Mouse (Mus musculus) cerebral cortex, adult 2 months (tissue): ENCODE results near the gene Slain2.

Experiments used
- WGBS: fragments of 180-500 bp; shearing (Covaris S2); methylation state at CpG from one replicate; pipeline ENCODE4 v1.1.7; 2018; 5-methylcytosine and 5-hydroxymethylcytosine counted together

Gene Slain2

GRCm38 (mm10) chr5:72913648-72914557, at the start of gene Slain2:
Gene Slain2 (plus strand): TSS chr5:72914304.
- under 1% methylated on average over 82 of the region's 83 CpGs for WGBS

- WGBS: 84% methylated on average over 3 of the region's 3 CpGs
Measured at GRCm38 (mm10) chr5:72864654-72865178, 49.4 kb upstream of the Slain2 start.

GRCm38 (mm10) chr5:72866260-72866905, 47.7 kb upstream of the Slain2 start:
- 90% methylated on average over 6 of the region's 6 CpGs for WGBS

GRCm38 (mm10) chr5:72867036-72867672, 47.0 kb upstream of the Slain2 start:
- 50% methylated on average over 16 of the region's 16 CpGs for WGBS

- 4% methylated on average over 60 of the region's 60 CpGs for WGBS
Measured at GRCm38 (mm10) chr5:72868091-72868875, 45.8 kb upstream of the Slain2 start, which contains the start of gene Tec. Gene Tec (minus strand): TSS chr5:72868483.

GRCm38 (mm10) chr5:72869779-72870608, 44.1 kb upstream of the Slain2 start:
- WGBS: 94% methylated on average over 14 of the region's 14 CpGs

GRCm38 (mm10) chr5:72871114-72871513, 43.0 kb upstream of the Slain2 start:
- WGBS: 79% methylated on average over 4 of the region's 4 CpGs

GRCm38 (mm10) chr5:72879736-72880135, 34.4 kb upstream of the Slain2 start:
- 51% methylated on average over 5 of the region's 5 CpGs for WGBS

- 60% methylated on average over 12 of the region's 12 CpGs for WGBS
Measured at GRCm38 (mm10) chr5:72881748-72882411, 32.2 kb upstream of the Slain2 start.

GRCm38 (mm10) chr5:72882412-72882765, 31.7 kb upstream of the Slain2 start:
- 52% methylated on average over 2 of the region's 2 CpGs for WGBS

- 78% methylated on average over 3 of the region's 3 CpGs for WGBS
Measured at GRCm38 (mm10) chr5:72883706-72884105, 30.4 kb upstream of the Slain2 start.

- 76% methylated on average over 19 of the region's 19 CpGs for WGBS
Measured at GRCm38 (mm10) chr5:72886458-72887222, 27.5 kb upstream of the Slain2 start.

GRCm38 (mm10) chr5:72888260-72888659, 25.8 kb upstream of the Slain2 start:
- 93% methylated on average over 7 of the region's 7 CpGs for WGBS

GRCm38 (mm10) chr5:72891534-72891933, 22.6 kb upstream of the Slain2 start:
- 6% methylated on average over 12 of the region's 12 CpGs for WGBS

- 64% methylated on average over 5 of the region's 5 CpGs for WGBS
Measured at GRCm38 (mm10) chr5:72893987-72894386, 20.1 kb upstream of the Slain2 start.

GRCm38 (mm10) chr5:72895261-72895660, 18.8 kb upstream of the Slain2 start:
- 95% methylated on average over 11 of the region's 11 CpGs for WGBS

- WGBS: 69% methylated on average over 18 of the region's 18 CpGs
Measured at GRCm38 (mm10) chr5:72896478-72897279, 17.4 kb upstream of the Slain2 start.

- WGBS: 76% methylated on average over 6 of the region's 6 CpGs
Measured at GRCm38 (mm10) chr5:72897998-72898397, 16.1 kb upstream of the Slain2 start.
